Mouse (Mus musculus) thymus, postnatal 25 days (tissue): ENCODE data around the gene Sp3.
"Not testable (repeated sequence)": the region's sequence is repeated elsewhere in the genome, so short reads cannot be mapped to it uniquely, and the experiment has no call there.

Experiments used
- DNase-seq: peaks from one replicate; pipeline ENCODE4 v3.0.0; 2022

The Sp3 gene

DNA sequence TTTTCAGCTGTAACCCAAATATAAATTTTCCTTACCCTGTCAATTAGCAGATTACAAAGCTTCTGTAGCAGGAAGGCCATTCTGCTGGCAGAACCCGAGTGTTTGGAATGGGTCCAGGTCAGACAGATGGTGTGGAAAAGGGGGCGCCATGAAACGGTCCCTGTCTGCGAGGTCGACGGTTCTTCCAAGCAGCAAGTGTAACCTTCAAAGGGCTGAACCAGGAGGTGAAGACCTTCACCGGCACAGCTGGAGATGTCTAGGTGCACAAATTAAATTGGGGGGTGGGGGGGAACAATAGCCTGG is 66.8 kb downstream of the Sp3 start:
- DNase-seq, result no peak

DNA sequence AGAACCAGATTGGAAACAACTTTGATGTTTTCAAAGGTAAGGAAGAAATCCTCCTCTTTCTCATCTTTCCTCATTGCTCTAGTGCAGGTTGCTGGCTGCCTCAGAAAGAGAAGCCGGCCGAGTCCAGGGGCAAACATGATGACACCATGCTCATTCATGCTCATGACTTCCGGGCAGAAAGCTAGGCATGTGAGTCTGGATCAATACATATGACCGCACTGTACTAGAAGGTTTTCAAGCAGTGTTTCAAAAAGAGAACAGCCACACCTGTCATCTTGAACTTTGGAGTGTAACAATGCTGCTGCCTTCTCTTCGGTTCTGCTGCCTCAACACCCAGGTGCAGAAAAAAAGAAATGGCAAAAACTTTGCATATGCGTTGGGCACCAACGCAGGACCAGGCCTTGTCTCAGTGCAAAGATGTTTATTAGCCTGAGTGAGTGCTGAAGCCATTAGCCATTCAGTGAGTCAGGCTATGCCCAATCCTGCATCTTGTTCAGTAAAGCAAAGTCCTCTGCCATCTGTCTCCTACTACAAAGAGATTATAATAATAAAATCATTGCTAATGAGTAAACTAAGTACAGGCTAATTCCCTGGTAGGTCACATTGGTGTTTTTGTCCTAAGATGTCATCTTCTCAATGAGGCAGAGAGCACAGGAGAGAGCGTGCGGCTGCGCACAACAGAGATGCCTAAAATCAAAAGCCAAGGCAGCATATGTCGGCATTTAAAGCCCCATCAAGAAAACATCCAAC is 67.4 kb downstream of the Sp3 start:
- DNase-seq, result no peak

- DNase-seq, result no peak
These were observed 68.7 kb downstream of the Sp3 start for GRCm38 (mm10) chr2:72911527-72911926.

GRCm38 (mm10) chr2:72909046-72909445 is 71.2 kb downstream of the Sp3 start:
- DNase-seq, result no peak

- DNase-seq, result no peak
These were observed 71.9 kb downstream of the Sp3 start for GRCm38 (mm10) chr2:72908191-72908910.

DNA sequence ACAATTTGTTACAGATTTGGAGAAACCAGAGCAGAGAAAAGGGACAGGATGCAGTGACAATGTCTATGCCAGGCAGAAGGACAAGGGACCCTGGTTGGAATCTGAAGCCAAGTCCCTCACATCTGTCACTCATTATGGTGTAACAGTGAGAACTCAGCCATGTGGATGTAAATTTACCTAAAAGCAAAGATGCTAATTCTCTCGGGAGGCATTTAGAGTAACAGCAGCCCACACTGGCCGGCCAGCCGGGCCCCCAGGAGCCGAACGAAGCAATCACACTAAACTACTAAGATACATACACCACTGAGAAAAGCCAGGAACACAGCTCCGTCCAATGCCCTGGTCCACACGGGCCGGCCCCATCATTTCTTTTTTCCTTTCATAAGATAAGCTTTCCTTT is 73.5 kb downstream of the Sp3 start:
- DNase-seq, result no peak

DNA sequence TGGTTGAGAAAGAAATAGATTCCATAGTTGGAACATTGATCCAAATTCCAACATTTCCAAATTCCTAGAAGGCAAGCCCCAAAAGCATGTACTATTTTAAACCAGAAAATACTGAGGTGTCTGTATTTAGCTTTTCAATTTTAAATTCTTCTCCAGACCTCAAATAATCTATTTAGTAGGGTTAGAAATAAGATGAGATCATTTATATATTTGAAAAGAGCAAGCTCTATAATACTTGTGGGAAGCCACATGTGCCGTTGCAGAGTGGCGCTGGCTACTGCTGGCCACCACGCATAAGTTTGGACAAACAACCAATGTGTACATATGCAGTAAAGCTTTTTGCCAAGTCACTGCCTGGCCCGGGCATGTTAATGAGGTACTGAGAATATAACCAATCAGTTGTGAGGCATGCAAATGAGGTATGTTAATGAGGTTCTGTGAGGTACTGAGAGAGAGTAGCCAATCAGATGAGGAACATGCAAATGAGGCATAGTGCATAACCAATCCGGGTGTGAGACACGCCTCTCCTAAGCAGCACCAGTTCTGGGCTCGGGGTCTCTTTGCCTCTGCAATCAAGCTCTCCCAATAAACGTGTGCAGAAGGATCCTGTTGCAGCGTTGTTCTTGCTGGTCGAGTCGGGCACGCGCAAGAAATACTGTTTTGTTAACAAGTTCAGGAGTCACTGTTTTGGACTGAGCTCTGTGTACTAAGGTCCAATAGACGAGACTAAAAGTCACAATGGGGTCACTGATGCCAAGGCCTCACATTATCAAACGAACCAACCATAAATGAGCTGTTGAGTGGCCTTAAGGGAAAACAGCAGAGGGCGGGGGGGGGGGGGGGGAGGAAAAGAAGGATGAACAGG is 77.2 kb downstream of the Sp3 start:
- DNase-seq, result not testable (repeated sequence)

DNA sequence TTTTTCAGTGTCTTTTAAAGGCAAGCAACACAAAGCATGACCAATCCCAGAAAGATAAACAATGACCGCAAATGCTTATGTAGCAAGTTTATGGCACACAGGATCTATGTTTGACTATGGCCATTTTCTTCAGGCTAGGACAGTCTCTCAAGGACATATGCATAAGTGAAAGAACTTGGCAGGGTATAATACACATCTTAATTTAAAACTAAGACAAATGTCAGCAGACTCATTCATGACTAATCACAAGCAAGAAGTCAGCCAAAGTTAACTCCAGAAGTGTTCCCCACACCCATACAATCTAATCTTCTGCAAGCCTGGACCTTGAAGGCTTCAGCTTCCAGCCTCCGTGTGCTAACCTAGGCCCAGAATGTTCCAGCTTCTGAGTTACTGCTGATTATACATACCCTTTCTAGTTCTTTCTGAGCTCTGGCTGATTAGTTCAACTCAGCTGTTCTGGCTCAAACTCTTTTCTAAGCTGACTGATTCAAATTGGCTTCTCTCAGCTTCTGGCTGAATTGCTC is 81.4 kb downstream of the Sp3 start:
- no peak for DNase-seq

- DNase-seq, result no peak
These were observed 82.0 kb downstream of the Sp3 start for GRCm38 (mm10) chr2:72898094-72898781.

GRCm38 (mm10) chr2:72889806-72890205 is 90.4 kb downstream of the Sp3 start:
- no peak for DNase-seq
